Mouse (Mus musculus): ENCODE results near the gene Aup1. TPM values are rescaled to one million over a fixed set of nuclear protein-coding genes. Genes with fewer than 3 reads are reported as not detected.
A peak's percentile ranks its signal among the peaks of the same experiment; 100 is the strongest.

Aup1 gene
- 109 and 111 TPM in 2 replicates for polyA plus RNA-seq (2014; fragmentation: Nextera tagmentation; extraction: Ambion mirVana)

GRCm38 (mm10) chr6:83054074-83054851, at the start of gene Aup1:
Gene Aup1 (plus strand): TSS chr6:83054521.
- H3K9me3 ChIP-seq (ENCODE audit: control insufficient read depth, low read length): no peaks in the 10 kb centered on the region
- ATAC-seq (ENCODE audit: low FRiP score): peak; percentile 96
- under 1% methylated on average over 59 of the region's 64 CpGs for WGBS

GRCm38 (mm10) chr6:83004872-83005271, 49.4 kb upstream of the Aup1 start:
- Histone ChIP-seq H3K4me2 (replicated peaks) (no peak overlapping the region), H3K4me1 (replicated peaks; ENCODE audit: control insufficient read depth, insufficient read depth, low read length) (no peaks in the 10 kb centered on the region), H3K27me3 (ENCODE audit: control insufficient read depth, insufficient read depth, low read length) (no peaks in the 10 kb centered on the region), H3K4me3 (replicated peaks; ENCODE audit: low read length) (no peak overlapping the region), H3K9ac (no peak overlapping the region), H3K27ac (no peak overlapping the region), H3K36me3 (replicated peaks; ENCODE audit: control insufficient read depth, insufficient read depth) (no peaks in the 10 kb centered on the region), H3K9me3 (ENCODE audit: control insufficient read depth, low read length) (no peaks in the 10 kb centered on the region)
- no peak for DNase-seq (ENCODE audit: low spot score)
- WGBS: 55% methylated on average over 7 of the region's 7 CpGs
- no peak for ATAC-seq (ENCODE audit: low FRiP score)

More at GRCm38 (mm10) chr6:83054074-83054851, at the start of gene Aup1:
- Histone ChIP-seq H3K27me3 (ENCODE audit: control insufficient read depth, insufficient read depth, low read length) (no peaks in the 10 kb centered on the region), H3K4me2 (replicated peaks) (peak within 1 kb of the TSS; percentile 85), H3K27ac (peak within 1 kb of the TSS; percentile 87), H3K9ac (peak within 1 kb of the TSS; percentile 93), H3K4me1 (replicated peaks; ENCODE audit: control insufficient read depth, insufficient read depth, low read length) (peaks cover 23% of the 10 kb centered on the region), H3K36me3 (replicated peaks; ENCODE audit: control insufficient read depth, insufficient read depth) (peaks cover 29% of the 10 kb centered on the region), H3K4me3 (replicated peaks; ENCODE audit: low read length) (peak within 1 kb of the TSS; percentile 95)
- peak; percentile 98 for DNase-seq (ENCODE audit: low spot score)

- H3K4me1 ChIP-seq (replicated peaks; ENCODE audit: control insufficient read depth, insufficient read depth, low read length): no peaks in the 10 kb centered on the region
- H3K4me2 ChIP-seq (replicated peaks): no peak overlapping the region
- H3K9me3 ChIP-seq (ENCODE audit: control insufficient read depth, low read length): no peaks in the 10 kb centered on the region
- ATAC-seq (ENCODE audit: low FRiP score): no peak
- H3K4me3 ChIP-seq (replicated peaks; ENCODE audit: low read length): no peak overlapping the region
- DNase-seq (ENCODE audit: low spot score): no peak
- no peaks in the 10 kb centered on the region for H3K27me3 ChIP-seq (ENCODE audit: control insufficient read depth, insufficient read depth, low read length)
- WGBS: 85% methylated on average over 10 of the region's 10 CpGs
- H3K9ac ChIP-seq: no peak overlapping the region
- H3K27ac ChIP-seq: no peak overlapping the region
- H3K36me3 ChIP-seq (replicated peaks; ENCODE audit: control insufficient read depth, insufficient read depth): no peaks in the 10 kb centered on the region
These were observed 48.8 kb upstream of the Aup1 start for GRCm38 (mm10) chr6:83005444-83006011.

DNA sequence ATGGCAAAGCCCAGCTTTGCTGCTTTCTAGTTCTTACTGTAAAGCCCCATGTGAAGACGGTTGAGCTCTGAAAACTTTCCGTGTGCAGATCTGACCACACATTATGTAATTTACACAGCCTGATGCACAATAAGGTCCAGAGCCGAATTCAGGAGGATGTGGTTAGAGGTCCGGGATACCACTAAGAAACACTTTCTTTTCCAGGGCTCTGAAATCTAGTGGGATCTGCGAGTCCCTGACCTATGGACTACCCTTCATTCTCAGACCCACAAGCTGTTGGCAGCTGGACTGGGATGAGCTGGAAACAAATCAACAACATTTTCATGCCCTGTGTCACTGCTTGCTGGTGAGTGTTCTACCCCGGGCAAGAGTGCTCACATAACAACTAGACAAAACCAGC, 48.2 kb upstream of the Aup1 start:
- no peak overlapping the region for H3K4me2 ChIP-seq (replicated peaks)
- H3K4me3 ChIP-seq (replicated peaks; ENCODE audit: low read length): no peak overlapping the region
- DNase-seq (ENCODE audit: low spot score) (no peak), ATAC-seq (ENCODE audit: low FRiP score) (no peak)
- no peak overlapping the region for H3K9ac ChIP-seq
- 89% methylated on average over 6 of the region's 6 CpGs for WGBS
- no peaks in the 10 kb centered on the region for H3K4me1 ChIP-seq (replicated peaks; ENCODE audit: control insufficient read depth, insufficient read depth, low read length)
- H3K27me3 ChIP-seq (ENCODE audit: control insufficient read depth, insufficient read depth, low read length): no peaks in the 10 kb centered on the region
- H3K36me3 ChIP-seq (replicated peaks; ENCODE audit: control insufficient read depth, insufficient read depth): no peaks in the 10 kb centered on the region
- no peak overlapping the region for H3K27ac ChIP-seq
- no peaks in the 10 kb centered on the region for H3K9me3 ChIP-seq (ENCODE audit: control insufficient read depth, low read length)

DNA sequence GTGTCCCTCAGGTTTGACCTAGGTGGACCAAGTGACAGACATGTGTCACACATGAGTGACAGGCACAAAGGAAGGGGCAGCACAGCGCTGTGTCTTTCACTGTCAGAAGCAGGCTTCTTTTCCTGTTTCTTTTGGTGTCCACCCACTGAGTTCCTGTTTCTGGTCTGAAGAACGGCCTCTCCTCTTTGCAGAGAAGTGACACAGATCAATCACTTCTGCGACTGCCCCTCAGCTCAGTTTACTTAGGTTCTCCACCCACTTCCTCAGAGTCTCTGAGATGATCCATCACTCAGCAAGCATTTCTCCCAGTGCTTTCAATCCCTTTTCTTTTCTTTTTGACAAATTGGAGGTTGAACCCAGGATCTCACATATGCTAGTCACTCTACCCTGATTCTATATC, 45.7 kb upstream of the Aup1 start:
- Histone ChIP-seq H3K4me3 (replicated peaks; ENCODE audit: low read length) (no peak overlapping the region), H3K36me3 (replicated peaks; ENCODE audit: control insufficient read depth, insufficient read depth) (no peaks in the 10 kb centered on the region), H3K4me1 (replicated peaks; ENCODE audit: control insufficient read depth, insufficient read depth, low read length) (no peaks in the 10 kb centered on the region), H3K4me2 (replicated peaks) (no peak overlapping the region), H3K27ac (no peak overlapping the region), H3K9me3 (ENCODE audit: control insufficient read depth, low read length) (no peaks in the 10 kb centered on the region), H3K27me3 (ENCODE audit: control insufficient read depth, insufficient read depth, low read length) (no peaks in the 10 kb centered on the region), H3K9ac (no peak overlapping the region)
- 51% methylated on average over 3 of the region's 3 CpGs for WGBS
- DNase-seq (ENCODE audit: low spot score): no peak
- ATAC-seq (ENCODE audit: low FRiP score): no peak

- no peaks in the 10 kb centered on the region for H3K27me3 ChIP-seq (ENCODE audit: control insufficient read depth, insufficient read depth, low read length)
- H3K9ac ChIP-seq: no peak overlapping the region
- no peak overlapping the region for H3K4me2 ChIP-seq (replicated peaks)
- no peak for ATAC-seq (ENCODE audit: low FRiP score)
- no peaks in the 10 kb centered on the region for H3K4me1 ChIP-seq (replicated peaks; ENCODE audit: control insufficient read depth, insufficient read depth, low read length)
- H3K9me3 ChIP-seq (ENCODE audit: control insufficient read depth, low read length): no peaks in the 10 kb centered on the region
- no peak overlapping the region for H3K27ac ChIP-seq
- H3K36me3 ChIP-seq (replicated peaks; ENCODE audit: control insufficient read depth, insufficient read depth): no peaks in the 10 kb centered on the region
- 81% methylated on average over 7 of the region's 7 CpGs for WGBS
- no peak for DNase-seq (ENCODE audit: low spot score)
- H3K4me3 ChIP-seq (replicated peaks; ENCODE audit: low read length): no peak overlapping the region
These were observed 44.3 kb upstream of the Aup1 start for GRCm38 (mm10) chr6:83010010-83010409.

DNA sequence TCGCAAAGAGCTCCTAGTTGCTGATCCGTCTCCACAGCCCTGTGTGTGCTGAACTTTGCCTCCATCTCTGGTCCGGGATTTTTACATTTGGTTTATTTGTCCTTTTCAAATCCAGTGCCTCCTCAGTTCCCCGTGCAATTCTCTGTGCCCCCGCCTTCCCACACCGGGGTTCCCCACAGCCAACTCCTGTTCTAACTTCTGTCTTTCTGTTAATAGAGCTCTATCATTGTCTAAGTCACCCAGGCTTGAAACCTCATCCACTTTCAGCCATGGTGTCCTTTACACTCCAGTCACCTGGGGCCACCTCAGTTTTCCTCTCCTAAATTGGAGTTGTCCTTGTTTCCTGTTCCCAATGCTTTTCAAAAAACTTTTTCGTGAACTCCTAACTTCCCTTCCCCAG, 43.1 kb upstream of the Aup1 start:
- H3K9ac ChIP-seq: no peak overlapping the region
- H3K4me2 ChIP-seq (replicated peaks): no peak overlapping the region
- no peak for DNase-seq (ENCODE audit: low spot score)
- no peak for ATAC-seq (ENCODE audit: low FRiP score)
- no peaks in the 10 kb centered on the region for H3K9me3 ChIP-seq (ENCODE audit: control insufficient read depth, low read length)
- no peak overlapping the region for H3K27ac ChIP-seq
- H3K27me3 ChIP-seq (ENCODE audit: control insufficient read depth, insufficient read depth, low read length): no peaks in the 10 kb centered on the region
- 88% methylated on average over 7 of the region's 7 CpGs for WGBS
- H3K4me1 ChIP-seq (replicated peaks; ENCODE audit: control insufficient read depth, insufficient read depth, low read length): no peaks in the 10 kb centered on the region
- H3K4me3 ChIP-seq (replicated peaks; ENCODE audit: low read length): no peak overlapping the region
- H3K36me3 ChIP-seq (replicated peaks; ENCODE audit: control insufficient read depth, insufficient read depth): no peaks in the 10 kb centered on the region

- Histone ChIP-seq H3K27me3 (ENCODE audit: control insufficient read depth, insufficient read depth, low read length) (no peaks in the 10 kb centered on the region), H3K9ac (no peak overlapping the region), H3K4me2 (replicated peaks) (no peak overlapping the region), H3K4me1 (replicated peaks; ENCODE audit: control insufficient read depth, insufficient read depth, low read length) (no peaks in the 10 kb centered on the region), H3K9me3 (ENCODE audit: control insufficient read depth, low read length) (no peaks in the 10 kb centered on the region), H3K4me3 (replicated peaks; ENCODE audit: low read length) (no peak overlapping the region), H3K36me3 (replicated peaks; ENCODE audit: control insufficient read depth, insufficient read depth) (no peaks in the 10 kb centered on the region), H3K27ac (no peak overlapping the region)
- no peak for DNase-seq (ENCODE audit: low spot score)
- 79% methylated on average over 6 of the region's 6 CpGs for WGBS
- no peak for ATAC-seq (ENCODE audit: low FRiP score)
These were observed 42.6 kb upstream of the Aup1 start for GRCm38 (mm10) chr6:83011756-83012155.

GRCm38 (mm10) chr6:83013444-83013843, 40.9 kb upstream of the Aup1 start:
- no peak overlapping the region for H3K9ac ChIP-seq
- H3K27ac ChIP-seq: no peak overlapping the region
- no peak for ATAC-seq (ENCODE audit: low FRiP score)
- H3K4me3 ChIP-seq (replicated peaks; ENCODE audit: low read length): no peak overlapping the region
- no peaks in the 10 kb centered on the region for H3K9me3 ChIP-seq (ENCODE audit: control insufficient read depth, low read length)
- H3K36me3 ChIP-seq (replicated peaks; ENCODE audit: control insufficient read depth, insufficient read depth): no peaks in the 10 kb centered on the region
- WGBS: 70% methylated on average over 5 of the region's 5 CpGs
- no peaks in the 10 kb centered on the region for H3K27me3 ChIP-seq (ENCODE audit: control insufficient read depth, insufficient read depth, low read length)
- DNase-seq (ENCODE audit: low spot score): no peak
- no peaks in the 10 kb centered on the region for H3K4me1 ChIP-seq (replicated peaks; ENCODE audit: control insufficient read depth, insufficient read depth, low read length)
- no peak overlapping the region for H3K4me2 ChIP-seq (replicated peaks)

Measured in hindbrain, embryonic 14.5 days (tissue).